Mouse (Mus musculus) CH12.LX (cell line): Measurements from ENCODE around the gene Snrpb.

Experiments used
- BHLHE40 ChIP-seq: IDR thresholded peaks from 2 replicates; pipeline ENCODE4 v1.6.1; 2011; ENCODE audit warnings: mild to moderate bottlenecking, low read depth, low read length, improper control_type of control experiment
- CHD1 ChIP-seq: IDR thresholded peaks from 2 replicates; pipeline ENCODE4 v1.6.1; 2012; ENCODE audit warnings: low read depth, low read length, improper control_type of control experiment, inconsistent platforms
- CTCF ChIP-seq, 2 experiments: IDR thresholded peaks in 1 of 2; conservative IDR thresholded peaks in 1 of 2; 2 replicates each; pipeline ENCODE4 v1.5.1; 2011 to 2012; ENCODE audit warnings: low read depth in 2 of 2, low read length in 2 of 2, improper control_type of control experiment in 1 of 2, inconsistent platforms in 1 of 2, mild to moderate bottlenecking in 1 of 2, moderate library complexity in 1 of 2
- EP300 ChIP-seq: IDR thresholded peaks from 2 replicates; pipeline ENCODE4 v1.6.1; 2011; ENCODE audit warnings: low read length, improper control_type of control experiment
- GABPA ChIP-seq: IDR thresholded peaks from 2 replicates; pipeline ENCODE4 v1.6.1; 2012; ENCODE audit warnings: low read depth, low read length, improper control_type of control experiment, inconsistent platforms; ENCODE audit not compliant: insufficient replicate concordance
- NELFE ChIP-seq: IDR thresholded peaks from 2 replicates; pipeline ENCODE4 v1.6.1; 2011; ENCODE audit warnings: low read depth, low read length, improper control_type of control experiment
- POLR2A ChIP-seq: IDR thresholded peaks from 2 replicates; pipeline ENCODE4 v1.6.1; 2011; ENCODE audit warnings: low read depth, mild to moderate bottlenecking, improper control_type of control experiment, low read length
- ZMIZ1 ChIP-seq: IDR thresholded peaks from 2 replicates; pipeline ENCODE4 v1.6.1; 2012; ENCODE audit warnings: low read depth, mild to moderate bottlenecking, inconsistent platforms, low read length, improper control_type of control experiment
- ZNF384 ChIP-seq: IDR thresholded peaks from 2 replicates; pipeline ENCODE4 v1.6.1; 2012; ENCODE audit warnings: low read depth, low read length, improper control_type of control experiment, inconsistent platforms

GRCm38 (mm10) chr2:130200961-130201360, 21.8 kb upstream of the Snrpb start:
- TF ChIP-seq NELFE (no peak), POLR2A (no peak), CTCF (conservative IDR thresholded peaks at IDR 0.05 in 1 of 2, IDR thresholded peaks at IDR 0.05 in 1 of 2; ENCODE audit: low read depth in 2 of 2, low read length in 2 of 2) (no peak), EP300 (no peak), ZMIZ1 (no peak), CHD1 (no peak), BHLHE40 (no peak), GABPA (no peak), ZNF384 (no peak)
